Mouse (Mus musculus) MEL (cell line): ENCODE measurements at regions not wholly inside any gene's neighbourhood (a gene's known extent, or its start where the extent isn't known, plus 50 kb on each side); places are given as distances from the start of the nearest gene placed in this dataset.

ENCODE experiments used
- CTCF ChIP-seq, 3 experiments: IDR thresholded peaks in 2 of 3; conservative IDR thresholded peaks in 1 of 3; 2 replicates each; pipeline ENCODE4 v1.5.1; 2011 to 2012; ENCODE audit warnings: low read length in 3 of 3, low read depth in 2 of 3, mild to moderate bottlenecking in 2 of 3, improper control_type of control experiment in 1 of 3, inconsistent platforms in 1 of 3, mixed read lengths in 1 of 3, moderate library complexity in 1 of 3; ENCODE audit not compliant: control insufficient read depth in 1 of 3, insufficient read depth in 1 of 3, poor library complexity in 1 of 3, severe bottlenecking in 1 of 3
- ELF1 ChIP-seq: IDR thresholded peaks from 2 replicates; pipeline ENCODE4 v1.6.1; 2014; ENCODE audit warnings: low read depth, mild to moderate bottlenecking, inconsistent platforms, low read length, improper control_type of control experiment, moderate library complexity
- MAFK ChIP-seq: IDR thresholded peaks from 2 replicates; pipeline ENCODE4 v1.6.1; 2011; ENCODE audit warnings: low read depth, mild to moderate bottlenecking, low read length, improper control_type of control experiment, borderline replicate concordance
- MEF2A ChIP-seq: IDR thresholded peaks from 2 replicates; pipeline ENCODE4 v1.6.1; 2014; ENCODE audit warnings: low read depth, mild to moderate bottlenecking, inconsistent platforms, low read length, improper control_type of control experiment; ENCODE audit not compliant: poor library complexity, insufficient replicate concordance, severe bottlenecking; ENCODE audit errors: extremely low read depth
- POLR2A ChIP-seq, 2 experiments: IDR thresholded peaks; 2 replicates each; pipeline ENCODE4 v1.6.1; 2011 to 2012; ENCODE audit warnings: low read length in 2 of 2, mild to moderate bottlenecking in 2 of 2, control low read depth in 1 of 2, improper control_type of control experiment in 1 of 2, low read depth in 1 of 2, moderate library complexity in 1 of 2; ENCODE audit not compliant: control insufficient read depth in 1 of 2, insufficient read depth in 1 of 2, poor library complexity in 1 of 2
- RAD21 ChIP-seq: IDR thresholded peaks from 2 replicates; pipeline ENCODE4 v1.6.1; 2011; ENCODE audit warnings: mild to moderate bottlenecking, low read depth, low read length, improper control_type of control experiment
- RCOR1 ChIP-seq: IDR thresholded peaks from 2 replicates; pipeline ENCODE4 v1.6.1; 2012; ENCODE audit warnings: low read depth, mild to moderate bottlenecking, inconsistent platforms, low read length, improper control_type of control experiment
- SIN3A ChIP-seq: IDR thresholded peaks from 2 replicates; pipeline ENCODE4 v1.6.1; 2012; ENCODE audit warnings: low read length, improper control_type of control experiment, inconsistent platforms
- ZC3H11A ChIP-seq: IDR thresholded peaks from 2 replicates; pipeline ENCODE4 v1.6.1; 2012; ENCODE audit warnings: low read depth, mild to moderate bottlenecking, inconsistent platforms, low read length, improper control_type of control experiment

GRCm38 (mm10) chr13:30040288-30040687 is 54.4 kb upstream of the E2f3 start:
- no peak for TF ChIP-seq MEF2A
- TF ChIP-seq CTCF (IDR thresholded peaks at IDR 0.05 in 2 of 3, conservative IDR thresholded peaks at IDR 0.05 in 1 of 3; ENCODE audit: control insufficient read depth in 1 of 3, insufficient read depth in 1 of 3, low read depth in 2 of 3, low read length in 3 of 3, poor library complexity in 1 of 3, severe bottlenecking in 1 of 3) = no peak
- no peak for TF ChIP-seq SIN3A
- no peak for TF ChIP-seq RCOR1
- no peak for TF ChIP-seq POLR2A (IDR thresholded peaks at IDR 0.05; ENCODE audit: control insufficient read depth in 1 of 2, insufficient read depth in 1 of 2, low read depth in 1 of 2, low read length in 2 of 2, poor library complexity in 1 of 2)
- no peak for TF ChIP-seq ZC3H11A
- no peak for TF ChIP-seq RAD21
- no peak for TF ChIP-seq ELF1
- TF ChIP-seq MAFK = no peak
